Mouse (Mus musculus): ENCODE measurements around the gene Gm17334. TPM values are rescaled to one million over a fixed set of nuclear protein-coding genes. Genes with fewer than 3 reads are reported as not detected.

Gm17334 gene
- polyA plus RNA-seq, 1 experiment: 0.44 TPM

DNA sequence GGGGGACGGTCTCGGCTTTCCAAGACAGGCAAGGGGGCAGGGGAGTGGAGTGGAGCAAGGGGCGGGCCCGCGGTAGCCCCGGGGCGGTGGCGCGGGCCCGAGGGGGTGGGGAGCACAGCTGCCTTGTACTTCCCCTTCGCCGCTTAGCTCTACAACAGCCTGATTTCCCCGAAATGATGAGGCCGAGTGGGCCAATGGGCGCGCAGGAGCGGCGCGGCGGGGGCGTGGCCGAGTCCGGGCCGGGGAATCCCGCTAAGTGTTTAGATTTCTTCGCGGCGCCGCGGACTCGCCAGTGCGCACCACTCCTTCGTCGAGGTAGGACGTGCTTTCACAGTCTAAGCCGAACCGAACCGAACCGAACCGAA lies 3.2 kb downstream of the Gm17334 start, which contains the start of gene Irf1:
TSS of gene Irf1 (plus strand) at position 255 of the 365 bp plus-strand sequence.
- under 1% methylated on average over 40 of the region's 40 CpGs for WGBS
- H3K4me1 ChIP-seq (ENCODE audit: control insufficient read depth, insufficient read depth, low read length): no peaks in the 10 kb centered on the region
- TF ChIP-seq POLR2A (IDR thresholded peaks at IDR 0.05; ENCODE audit: borderline replicate concordance, insufficient read depth, low read length): 0 out of 2 replicates have a peak, but pooled peaks have one; percentile 16
- TF ChIP-seq CTCF (IDR thresholded peaks at IDR 0.05; ENCODE audit: borderline replicate concordance, insufficient read depth, low read depth, low read length): no peak
- peak; percentile 68 for DNase-seq
- H3K27ac ChIP-seq (ENCODE audit: insufficient read depth, low read length): no peak within 1 kb of the TSS; the same call in 1 of the 2 replicates
- H3K27me3 ChIP-seq (ENCODE audit: control insufficient read depth, insufficient read depth, low read length): peaks cover 2% of the 10 kb centered on the region; the same call in 1 of the 2 replicates
- peak within 1 kb of the TSS; percentile 64 for H3K4me3 ChIP-seq (replicated peaks; ENCODE audit: insufficient read depth, low read depth, low read length)

DNA sequence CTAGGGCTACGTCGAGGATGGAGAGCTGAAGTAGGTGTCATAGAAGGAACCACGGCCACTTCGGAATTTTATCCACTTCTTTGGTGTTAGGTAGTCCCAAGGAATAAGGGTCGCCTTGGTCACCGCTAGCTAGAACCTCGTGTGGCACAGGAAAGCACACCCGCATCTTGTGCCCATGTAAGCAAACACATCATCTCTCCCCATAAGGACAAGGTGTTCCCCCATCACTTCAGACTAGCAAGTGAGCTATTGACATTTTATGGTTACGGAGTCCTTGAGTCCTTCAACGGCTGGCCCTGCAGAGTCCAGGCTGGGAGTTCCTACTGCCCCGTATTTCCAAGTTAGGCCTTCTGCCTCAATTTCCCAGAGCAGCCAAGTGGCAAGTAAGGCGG lies 3.8 kb downstream of the Gm17334 start:
- TF ChIP-seq POLR2A (IDR thresholded peaks at IDR 0.05; ENCODE audit: borderline replicate concordance, insufficient read depth, low read length) (no peak), CTCF (IDR thresholded peaks at IDR 0.05; ENCODE audit: borderline replicate concordance, insufficient read depth, low read depth, low read length) (no peak)
- WGBS: 74% methylated on average over 12 of the region's 12 CpGs
- no peak for DNase-seq
- Histone ChIP-seq H3K4me1 (ENCODE audit: control insufficient read depth, insufficient read depth, low read length) (no peaks in the 10 kb centered on the region), H3K4me3 (replicated peaks; ENCODE audit: insufficient read depth, low read depth, low read length) (no peak overlapping the region), H3K27ac (ENCODE audit: insufficient read depth, low read length) (no peak overlapping the region), H3K27me3 (ENCODE audit: control insufficient read depth, insufficient read depth, low read length) (peaks cover 2% of the 10 kb centered on the region; the same call in 1 of the 2 replicates)

DNA sequence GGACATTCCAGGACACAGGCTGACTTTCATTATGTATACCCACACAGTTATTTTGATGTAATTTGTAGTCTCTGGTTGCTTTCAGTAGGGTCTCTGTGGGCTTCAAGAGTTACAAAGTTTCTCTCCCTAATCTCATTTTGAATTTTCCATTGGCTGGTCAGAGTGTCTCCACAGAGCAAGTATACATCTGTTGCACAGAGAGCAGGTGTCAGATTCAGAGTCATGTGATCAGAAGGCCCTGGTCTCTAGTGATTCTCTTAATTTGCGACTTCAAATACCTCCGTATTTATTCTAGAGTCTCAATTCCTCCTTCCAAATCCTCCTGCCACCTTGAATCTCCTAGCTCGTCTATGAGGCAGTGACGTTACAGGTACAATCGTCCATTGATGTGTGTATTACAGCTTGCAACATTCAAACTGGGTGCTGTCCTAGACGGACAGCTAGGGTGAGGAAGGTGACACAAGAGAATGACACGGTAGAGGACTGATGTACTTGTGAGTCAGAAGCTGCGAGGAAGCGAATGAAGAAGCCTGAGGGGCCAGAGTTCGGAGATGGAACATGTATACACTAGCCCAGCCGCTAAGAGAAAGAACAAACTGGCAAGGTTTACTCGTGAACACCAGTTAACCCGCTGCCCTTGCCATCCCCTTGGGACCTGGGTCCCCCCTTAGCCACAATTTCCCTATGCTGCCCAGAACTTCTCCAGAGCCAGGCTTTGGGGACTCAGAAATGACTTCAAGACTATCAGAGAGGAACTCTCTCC lies 4.4 kb downstream of the Gm17334 start:
- TF ChIP-seq CTCF (IDR thresholded peaks at IDR 0.05; ENCODE audit: borderline replicate concordance, insufficient read depth, low read depth, low read length) (no peak), POLR2A (IDR thresholded peaks at IDR 0.05; ENCODE audit: borderline replicate concordance, insufficient read depth, low read length) (no peak)
- Histone ChIP-seq H3K4me1 (ENCODE audit: control insufficient read depth, insufficient read depth, low read length) (no peaks in the 10 kb centered on the region), H3K27me3 (ENCODE audit: control insufficient read depth, insufficient read depth, low read length) (peaks cover 2% of the 10 kb centered on the region; the same call in 1 of the 2 replicates), H3K4me3 (replicated peaks; ENCODE audit: insufficient read depth, low read depth, low read length) (no peak overlapping the region), H3K27ac (ENCODE audit: insufficient read depth, low read length) (no peak overlapping the region)
- WGBS: 84% methylated on average over 13 of the region's 13 CpGs
- no peak for DNase-seq

DNA sequence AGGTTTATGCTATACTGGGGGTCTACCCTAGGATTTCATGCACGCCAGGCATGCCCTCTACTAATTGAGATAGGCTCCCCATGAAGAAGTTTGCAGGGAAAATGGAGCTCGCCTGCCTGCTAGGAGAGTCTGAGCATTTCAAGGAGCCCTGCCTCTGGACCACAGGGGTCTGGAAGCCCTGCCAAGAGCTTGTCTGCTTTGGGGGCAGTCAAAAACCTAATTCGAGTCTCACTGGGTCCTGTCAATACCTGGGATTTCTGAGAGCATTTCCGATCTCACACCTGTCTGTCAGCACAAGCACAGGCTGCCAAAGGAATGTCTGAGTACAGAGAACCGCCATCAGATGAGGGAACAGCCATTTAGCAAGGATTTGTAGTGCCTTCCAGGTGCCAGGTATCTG lies 8.4 kb downstream of the Gm17334 start:
- H3K4me1 ChIP-seq (ENCODE audit: control insufficient read depth, insufficient read depth, low read length): peaks cover 9% of the 10 kb centered on the region
- TF ChIP-seq CTCF (IDR thresholded peaks at IDR 0.05; ENCODE audit: borderline replicate concordance, insufficient read depth, low read depth, low read length): no peak
- no peak for TF ChIP-seq POLR2A (IDR thresholded peaks at IDR 0.05; ENCODE audit: borderline replicate concordance, insufficient read depth, low read length)
- no peak overlapping the region for H3K4me3 ChIP-seq (replicated peaks; ENCODE audit: insufficient read depth, low read depth, low read length)
- WGBS: 69% methylated on average over 5 of the region's 5 CpGs
- no peak overlapping the region for H3K27ac ChIP-seq (ENCODE audit: insufficient read depth, low read length)
- H3K27me3 ChIP-seq (ENCODE audit: control insufficient read depth, insufficient read depth, low read length): peaks cover under 1% of the 10 kb centered on the region; the same call in 1 of the 2 replicates
- DNase-seq: no peak

DNA sequence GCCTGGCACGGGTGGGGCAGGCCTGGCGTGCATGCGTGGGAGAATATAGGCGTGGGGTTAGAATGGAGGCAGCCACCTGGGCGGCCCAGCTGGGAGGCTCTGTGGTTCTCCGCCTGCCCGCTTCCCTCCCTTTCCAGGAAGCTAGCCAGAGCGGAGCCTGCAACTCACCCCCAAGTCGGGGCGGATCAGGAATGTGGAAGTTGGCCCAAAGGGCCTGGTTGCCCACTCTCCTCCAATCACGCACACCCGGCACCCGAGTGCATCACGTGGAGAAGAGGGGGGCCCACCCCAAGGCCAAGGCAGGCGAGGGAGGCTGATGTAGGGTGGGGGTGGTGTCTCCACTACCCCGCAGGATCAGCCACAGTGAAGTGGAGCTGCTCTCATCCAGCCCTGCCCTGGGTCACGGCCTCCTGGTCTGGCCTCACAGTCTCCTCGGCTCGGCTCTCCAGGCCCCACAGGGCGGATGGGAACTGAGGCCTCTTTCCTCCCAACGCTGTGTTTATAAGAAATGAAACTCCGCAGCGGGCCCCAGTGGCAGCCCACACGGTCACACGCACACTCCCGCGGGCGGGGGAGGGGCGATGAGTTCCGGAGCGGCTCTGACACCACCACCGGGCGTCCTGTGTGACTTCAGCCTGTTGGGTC lies 9.4 kb downstream of the Gm17334 start:
- Histone ChIP-seq H3K27ac (ENCODE audit: insufficient read depth, low read length) (no peak overlapping the region), H3K27me3 (ENCODE audit: control insufficient read depth, insufficient read depth, low read length) (no peaks in the 10 kb centered on the region), H3K4me1 (ENCODE audit: control insufficient read depth, insufficient read depth, low read length) (peaks cover 18% of the 10 kb centered on the region), H3K4me3 (replicated peaks; ENCODE audit: insufficient read depth, low read depth, low read length) (peak overlapping the region; percentile 41)
- no peak for TF ChIP-seq CTCF (IDR thresholded peaks at IDR 0.05; ENCODE audit: borderline replicate concordance, insufficient read depth, low read depth, low read length)
- no peak for TF ChIP-seq POLR2A (IDR thresholded peaks at IDR 0.05; ENCODE audit: borderline replicate concordance, insufficient read depth, low read length)
- WGBS: 2% methylated on average over 33 of the region's 33 CpGs
- DNase-seq: peak; percentile 66 to 67

DNA sequence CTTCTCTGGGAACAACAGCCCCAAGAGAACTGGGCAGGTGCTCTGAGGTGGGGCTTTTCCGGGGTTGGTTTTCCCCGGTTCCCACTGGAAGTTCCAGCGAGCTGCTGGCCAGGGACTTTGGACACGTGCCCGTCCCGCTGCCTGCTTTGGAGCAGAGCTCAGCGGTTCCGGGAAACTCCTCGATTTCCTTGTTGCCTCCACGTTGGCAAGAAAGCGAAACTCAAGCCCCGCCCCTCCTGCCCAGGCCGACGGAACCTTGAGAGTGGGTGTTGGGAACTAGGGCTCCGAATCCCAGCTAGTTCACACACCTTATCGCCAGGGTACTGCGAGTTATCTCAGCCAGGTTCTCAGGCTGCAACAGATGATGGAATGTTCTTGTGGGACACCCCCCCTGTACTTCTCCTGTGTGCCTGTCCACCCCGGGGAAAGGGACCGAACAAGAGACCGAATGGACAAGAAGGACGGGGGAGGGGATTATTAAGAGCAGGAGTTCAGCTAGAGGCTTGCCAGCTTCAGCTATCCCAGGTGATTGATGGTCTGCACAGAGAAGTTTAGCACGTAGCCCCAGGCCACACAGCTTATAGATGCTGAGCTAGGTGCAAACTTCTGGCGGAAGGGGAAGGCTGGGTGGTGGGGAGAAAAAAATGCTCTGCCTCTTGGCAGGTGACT lies 10.0 kb downstream of the Gm17334 start:
- Histone ChIP-seq H3K27me3 (ENCODE audit: control insufficient read depth, insufficient read depth, low read length) (no peaks in the 10 kb centered on the region), H3K27ac (ENCODE audit: insufficient read depth, low read length) (no peak overlapping the region)
- WGBS: 4% methylated on average over 23 of the region's 23 CpGs

DNA sequence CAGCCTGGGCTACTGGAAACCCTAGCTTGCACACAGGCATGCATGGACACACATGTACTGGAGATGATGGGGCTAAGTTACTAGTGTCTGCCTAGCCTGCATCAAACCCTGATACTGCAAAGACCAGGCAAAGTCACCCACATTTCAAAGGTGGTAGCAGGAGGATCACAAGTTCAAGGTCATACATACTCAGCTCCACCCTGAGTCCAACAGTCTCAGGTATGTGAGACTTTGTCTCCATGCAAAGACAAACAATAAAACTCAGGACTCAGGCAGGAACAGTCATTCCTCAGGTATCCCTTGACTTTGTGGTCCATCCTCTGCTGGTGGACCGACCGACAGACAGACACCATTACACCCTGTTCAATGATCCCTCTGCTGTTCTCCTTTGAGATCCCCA lies 10.6 kb downstream of the Gm17334 start:
- no peaks in the 10 kb centered on the region for H3K27me3 ChIP-seq (ENCODE audit: control insufficient read depth, insufficient read depth, low read length)
- no peak for DNase-seq
- no peak for TF ChIP-seq CTCF (IDR thresholded peaks at IDR 0.05; ENCODE audit: borderline replicate concordance, insufficient read depth, low read depth, low read length)
- TF ChIP-seq POLR2A (IDR thresholded peaks at IDR 0.05; ENCODE audit: borderline replicate concordance, insufficient read depth, low read length): no peak
- 64% methylated on average over 2 of the region's 2 CpGs for WGBS
- peak overlapping the region; percentile 41 for H3K4me3 ChIP-seq (replicated peaks; ENCODE audit: insufficient read depth, low read depth, low read length)
- no peak overlapping the region for H3K27ac ChIP-seq (ENCODE audit: insufficient read depth, low read length)
- H3K4me1 ChIP-seq (ENCODE audit: control insufficient read depth, insufficient read depth, low read length): peaks cover 18% of the 10 kb centered on the region

More for the DNA sequence above, 10.0 kb downstream of the Gm17334 start:
- Histone ChIP-seq H3K4me3 (replicated peaks; ENCODE audit: insufficient read depth, low read depth, low read length) (peak overlapping the region; percentile 41), H3K4me1 (ENCODE audit: control insufficient read depth, insufficient read depth, low read length) (peaks cover 18% of the 10 kb centered on the region)
- no peak for TF ChIP-seq POLR2A (IDR thresholded peaks at IDR 0.05; ENCODE audit: borderline replicate concordance, insufficient read depth, low read length)
- peak; percentile 38 to 49 for DNase-seq
